Mouse (Mus musculus) CH12F3 (cell line): ENCODE results near the gene Hnrnpf.

ENCODE experiments used
- in situ Hi-C: fragments of 300-500 bp; cut with MboI; formaldehyde crosslinking; loops from 2 replicates; pipeline ENCODE4 v1.14.3; 2020; ENCODE audit warnings: low sequenced_read_pairs

Hnrnpf gene

DNA sequence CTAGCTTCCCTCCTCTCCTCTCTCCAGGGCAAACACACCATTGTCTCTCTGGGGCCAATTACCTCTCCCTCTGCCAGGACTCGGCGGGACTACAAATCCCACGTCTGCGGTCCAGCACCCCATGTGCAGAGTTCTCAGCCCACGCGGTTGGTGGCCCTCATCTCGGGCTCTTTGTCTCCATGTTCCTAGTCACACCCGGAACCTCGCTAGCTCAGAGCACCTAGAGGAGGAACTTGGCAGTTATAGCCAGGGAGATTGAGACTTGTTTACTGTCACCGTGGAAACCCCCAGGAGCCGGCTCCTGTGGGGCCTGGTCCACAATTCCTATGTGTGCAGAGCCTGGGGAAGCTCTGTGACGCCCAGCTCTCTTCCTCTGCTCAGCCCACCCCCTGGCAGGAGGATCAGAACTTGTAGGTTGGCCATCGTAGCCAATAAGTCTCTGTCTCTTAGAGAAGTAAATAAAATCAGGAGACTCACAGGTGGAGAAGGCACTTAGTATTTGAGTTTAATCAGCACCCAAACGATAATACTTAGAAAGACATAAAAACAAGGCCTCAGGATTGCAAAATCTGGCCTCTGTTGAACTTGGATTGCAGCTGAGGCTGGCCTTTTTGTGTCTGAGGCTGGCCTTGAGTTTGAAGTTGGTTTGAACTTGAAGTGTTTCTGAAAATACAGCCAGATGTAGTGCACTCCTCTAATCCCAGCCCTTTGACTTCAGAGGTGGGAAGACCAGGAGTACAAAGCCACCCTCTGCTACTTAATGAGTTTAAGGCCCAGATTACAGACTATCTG lies 8.6 kb upstream of the Hnrnpf start:
- in situ Hi-C loops, result no loop called here

DNA sequence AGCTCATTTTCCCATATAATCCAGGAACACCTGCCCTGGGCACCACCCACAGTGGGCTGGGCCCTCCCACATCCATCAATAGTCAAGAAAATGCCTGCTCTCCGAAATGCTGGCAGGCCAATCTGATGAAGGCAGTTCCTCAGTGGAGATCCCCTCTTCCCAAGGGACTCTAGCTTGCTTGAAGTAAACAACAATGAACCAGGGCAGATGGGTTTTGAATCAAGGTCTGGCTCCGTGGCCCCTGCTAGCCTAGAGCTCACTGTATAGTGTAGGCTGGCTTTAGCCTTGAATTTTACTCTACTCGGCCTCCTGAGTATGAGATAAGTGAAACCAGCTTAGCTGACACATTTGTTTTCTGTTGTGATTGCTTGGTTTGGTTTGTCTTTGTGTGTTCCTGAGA lies 7.7 kb upstream of the Hnrnpf start:
- in situ Hi-C loops, result no loop called here

DNA sequence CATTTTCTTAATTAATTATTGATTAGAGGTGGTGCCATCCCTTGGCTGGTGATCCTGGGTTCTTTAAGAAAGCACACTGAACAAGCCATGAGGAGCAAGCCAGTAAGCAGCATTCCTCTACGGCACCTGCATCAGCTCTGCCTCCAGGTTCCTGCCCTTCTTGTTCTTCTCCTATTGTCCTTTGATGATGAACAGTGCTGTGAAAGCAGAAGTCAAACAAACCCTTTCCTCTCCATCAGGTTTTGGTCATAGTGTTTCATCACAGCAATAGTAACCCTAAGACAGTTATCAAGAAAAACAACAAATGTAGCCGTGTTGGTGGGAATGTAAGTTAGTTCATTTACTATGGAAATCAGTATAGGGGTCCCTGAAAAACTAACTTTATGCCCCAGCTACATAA lies 6.7 kb upstream of the Hnrnpf start:
- in situ Hi-C loops, result no loop called here

DNA sequence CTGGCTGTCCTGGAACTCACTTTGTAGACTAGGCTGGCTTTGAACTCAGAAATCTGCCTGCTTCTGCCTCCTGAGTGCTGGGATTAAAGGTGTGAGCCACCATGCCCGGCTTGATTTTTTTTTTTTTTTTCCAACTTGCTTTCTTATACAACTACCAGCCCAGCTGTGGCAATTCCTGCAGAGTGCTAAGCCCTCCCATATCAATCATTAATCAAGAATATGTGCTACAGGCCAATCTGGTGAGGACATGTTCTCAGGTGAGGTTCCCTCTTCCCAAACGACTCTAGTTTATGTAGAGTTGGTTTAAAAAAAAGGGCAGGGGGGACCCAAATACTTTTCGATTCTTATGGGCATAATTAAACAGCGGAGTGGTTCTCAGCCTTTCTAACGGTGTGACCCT lies 2.3 kb upstream of the Hnrnpf start:
- in situ Hi-C loops, result no loop called here

DNA sequence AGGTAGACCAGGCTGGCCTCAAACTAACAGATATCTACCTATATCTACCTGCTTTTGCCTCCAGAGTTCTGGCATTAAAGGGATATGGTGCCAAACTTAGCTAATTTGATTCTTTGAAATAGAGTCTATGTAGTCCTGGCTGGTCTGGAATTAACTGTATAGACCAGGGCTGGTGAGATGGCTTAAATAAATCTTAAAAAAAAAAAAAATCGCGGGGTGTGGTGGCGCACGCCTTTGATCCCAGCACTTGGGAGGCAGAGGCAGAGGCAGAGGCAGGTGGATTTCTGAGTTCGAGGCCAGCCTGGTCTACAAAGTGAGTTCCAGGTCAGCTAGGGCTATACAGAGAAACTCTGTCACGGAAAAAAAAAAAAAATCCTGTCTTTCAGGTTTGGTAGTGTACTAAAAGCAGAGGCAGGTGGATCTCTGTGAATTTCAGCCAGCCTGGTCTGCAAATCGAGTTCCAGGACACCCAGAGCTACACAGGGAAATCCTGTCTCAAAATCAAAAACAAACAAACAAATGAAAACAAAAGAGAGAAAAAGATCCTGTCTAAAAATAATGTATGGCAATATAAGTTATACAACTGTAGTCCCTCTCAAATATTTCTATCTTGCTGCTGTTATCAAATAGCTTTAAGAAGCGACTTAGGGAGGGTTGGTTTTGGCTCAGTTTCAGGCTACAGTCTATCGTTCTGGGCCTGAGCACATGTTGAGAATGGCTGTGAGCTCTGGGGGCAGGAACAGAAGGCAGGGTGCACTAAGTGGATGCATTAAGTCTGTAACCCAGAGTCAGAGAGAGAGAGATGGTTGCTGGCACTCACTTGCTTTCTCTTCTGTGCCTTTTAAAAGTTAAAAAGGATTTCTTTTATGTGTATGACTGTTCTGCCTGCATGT lies 1.6 kb downstream of the Hnrnpf start:
- in situ Hi-C loops, result no loop called here

DNA sequence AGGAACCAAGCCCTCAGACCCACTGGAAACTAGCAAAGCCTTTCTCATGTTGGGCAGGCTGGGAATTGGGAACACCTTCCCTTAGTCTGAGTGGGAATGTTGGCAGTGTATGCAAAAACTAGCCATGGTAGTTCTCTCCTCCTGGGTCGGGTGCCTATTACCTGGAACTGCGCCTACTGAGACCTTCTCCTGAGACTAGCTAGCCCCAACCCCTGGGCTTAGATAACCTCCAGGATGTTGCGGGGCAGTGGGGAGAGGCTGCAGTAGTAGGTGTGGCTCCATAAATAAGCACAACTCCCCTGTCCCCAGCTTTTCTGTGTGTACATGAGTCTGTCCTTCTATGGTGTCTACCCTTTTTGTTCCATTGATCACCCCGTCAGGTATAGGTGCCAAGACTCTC lies 2.4 kb downstream of the Hnrnpf start:
- in situ Hi-C loops, result no loop called here

DNA sequence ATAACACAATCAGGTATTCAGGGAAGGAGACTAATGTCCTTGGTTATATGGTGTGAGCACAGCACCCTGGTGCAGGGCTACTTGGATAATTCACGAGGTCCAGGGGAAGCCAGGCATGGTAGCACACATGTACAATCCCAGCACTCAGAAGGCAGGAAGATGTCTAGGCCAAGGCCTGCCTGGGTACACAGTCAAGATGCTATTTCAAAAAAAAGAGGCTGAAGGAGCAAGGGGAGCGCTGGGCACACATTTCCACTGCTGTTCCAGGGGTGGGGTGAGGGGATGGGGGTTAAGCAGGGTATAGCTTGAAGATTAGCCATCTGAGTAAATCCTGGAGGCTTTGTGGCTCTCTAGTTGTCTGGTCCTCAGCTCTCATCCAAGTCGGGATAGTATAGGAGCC lies 3.7 kb downstream of the Hnrnpf start:
- in situ Hi-C loops, result no loop called here

DNA sequence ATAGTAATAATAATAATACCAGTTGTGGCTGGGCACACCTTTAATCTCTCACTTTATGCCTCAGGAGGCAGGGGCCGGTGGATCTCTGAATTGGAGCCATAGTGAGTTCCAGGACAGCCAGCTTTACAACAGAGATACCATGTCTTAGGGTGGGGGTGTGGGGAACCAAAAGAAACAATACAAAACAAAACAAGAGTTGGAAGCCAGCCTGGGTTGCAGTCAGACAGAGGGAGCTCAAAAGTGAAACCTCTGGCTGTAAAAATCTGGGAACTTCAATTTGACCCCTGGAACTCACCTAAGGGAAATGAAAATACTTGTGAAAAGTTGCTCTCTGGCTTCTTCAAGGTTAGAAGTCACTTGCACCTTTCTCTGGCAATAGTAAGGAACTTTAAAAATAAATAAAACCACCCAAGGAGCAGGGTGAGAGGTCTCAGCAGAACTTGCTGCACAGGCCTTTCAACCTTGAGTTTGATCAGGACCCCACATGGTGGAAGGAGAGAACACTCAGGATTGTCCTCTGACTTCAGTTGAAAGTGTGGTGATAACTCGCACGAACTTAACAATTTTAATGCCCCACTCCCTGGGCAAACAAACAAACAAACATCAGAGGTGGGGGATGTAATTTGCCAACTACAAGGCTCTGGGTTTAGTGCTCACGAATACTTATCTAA lies 5.3 kb downstream of the Hnrnpf start:
- in situ Hi-C loops, result no loop called here

DNA sequence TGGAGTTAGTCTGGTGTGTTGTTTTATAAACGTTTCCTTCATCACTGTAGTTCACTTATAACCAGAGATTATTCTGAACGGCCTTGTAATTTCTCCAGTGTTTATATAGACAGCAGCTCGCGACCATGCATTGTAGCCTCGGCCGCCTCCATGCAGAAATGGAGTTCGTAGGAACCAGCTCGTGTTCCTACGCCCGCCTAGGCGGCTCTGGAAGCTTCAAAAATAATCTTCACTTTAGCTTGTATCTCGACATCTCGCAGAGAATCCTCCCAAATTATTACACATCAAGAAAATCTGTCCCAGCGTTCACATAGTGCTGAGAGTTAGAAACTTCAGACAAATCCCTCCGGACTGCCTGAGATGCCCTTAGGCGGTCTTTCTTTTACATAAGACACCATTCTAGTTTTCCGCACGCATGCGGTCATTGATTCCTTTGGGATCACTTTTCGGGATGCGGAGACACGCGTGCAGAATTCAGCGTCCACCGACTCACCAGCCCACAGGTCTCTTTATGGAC lies 5.9 kb downstream of the Hnrnpf start:
- in situ Hi-C loops, result no loop called here

DNA sequence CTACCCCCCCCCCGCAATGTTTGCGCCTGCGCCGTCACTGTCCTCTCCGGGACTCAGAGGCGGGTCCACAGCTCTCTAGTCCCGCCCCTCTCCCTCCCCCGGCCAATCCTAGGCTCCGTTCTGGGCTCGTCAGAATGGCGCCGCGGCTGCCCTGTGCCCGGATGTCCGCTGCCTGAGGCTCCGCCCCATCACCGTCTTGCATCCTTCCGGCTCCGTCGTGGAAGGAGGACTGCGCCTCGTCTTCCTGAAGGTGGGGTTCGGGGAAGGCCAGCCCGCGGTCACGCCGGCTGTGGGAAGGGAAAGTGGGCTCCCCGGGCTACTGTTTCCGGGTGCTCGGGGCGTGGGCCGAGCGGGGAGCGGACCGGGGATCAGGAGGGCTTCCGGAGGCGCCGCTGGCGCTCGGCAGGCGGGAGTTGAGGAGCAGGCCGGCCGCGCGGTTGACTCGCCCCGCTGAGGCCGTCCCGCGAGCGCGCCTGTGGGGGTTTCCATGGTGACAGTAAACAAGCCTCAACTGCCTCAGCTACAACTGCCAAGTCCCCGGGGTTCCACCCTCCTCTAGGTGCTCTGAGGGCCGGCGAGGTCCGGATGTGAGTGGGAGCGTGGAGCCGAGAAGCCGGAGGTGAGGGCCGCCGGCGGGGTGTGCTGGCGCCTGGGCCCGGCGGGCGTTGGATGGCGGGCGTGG lies 6.6 kb downstream of the Hnrnpf start:
- in situ Hi-C loops, result no loop called here

DNA sequence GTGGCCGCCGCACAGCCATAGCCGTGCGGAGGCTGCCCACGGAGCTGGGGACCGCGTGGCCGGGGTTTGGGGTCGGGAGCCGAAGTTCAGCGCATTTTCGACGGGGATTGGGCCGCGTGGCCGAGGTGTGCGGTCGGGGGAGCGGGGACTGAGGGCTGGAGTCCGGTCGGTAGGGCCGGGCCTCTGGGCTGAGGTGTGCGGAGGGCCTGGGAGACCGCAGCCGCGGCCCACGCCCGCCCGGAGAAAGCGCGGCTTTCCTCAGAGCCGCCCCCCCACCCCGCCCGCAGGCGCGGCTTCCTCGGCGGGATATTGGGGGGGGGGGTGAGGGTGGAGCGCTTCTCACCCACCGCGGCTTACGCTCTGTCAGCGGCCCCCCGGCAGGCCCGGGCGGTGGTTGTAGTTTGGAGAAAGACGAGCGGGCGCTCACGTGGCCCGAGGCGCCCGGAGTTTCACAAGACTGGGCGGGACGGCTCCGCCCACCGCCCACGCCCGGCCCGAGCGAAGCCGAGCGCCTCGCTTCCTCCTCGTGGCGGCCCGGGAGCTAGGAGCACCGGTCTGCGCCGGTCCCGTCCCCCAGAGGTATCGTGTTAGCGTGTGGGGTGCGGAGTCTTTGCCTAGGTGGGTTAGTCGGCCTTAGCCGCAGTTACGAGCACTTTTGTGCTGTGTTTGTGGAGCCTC lies 7.3 kb downstream of the Hnrnpf start:
- in situ Hi-C loops, result no loop called here

DNA sequence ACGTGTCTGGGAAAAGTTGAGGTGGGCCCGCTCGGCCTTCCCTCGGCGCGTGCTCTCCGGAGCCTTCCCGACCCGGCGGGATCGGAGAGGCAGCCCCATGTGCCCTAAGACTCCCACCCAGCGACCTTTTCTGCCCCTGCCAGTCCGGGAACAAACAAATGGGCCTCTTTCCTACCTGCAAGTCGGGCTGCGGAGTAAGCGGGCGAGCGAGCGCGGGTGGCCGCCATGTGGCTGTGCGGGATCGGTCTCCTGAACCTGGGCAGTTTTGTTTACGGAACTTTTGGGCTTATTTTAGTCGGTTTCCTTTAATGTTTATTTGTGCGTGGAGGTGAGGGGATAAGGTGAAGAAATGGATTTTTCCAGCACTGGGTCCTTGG lies 7.8 kb downstream of the Hnrnpf start:
- in situ Hi-C loops, result no loop called here

DNA sequence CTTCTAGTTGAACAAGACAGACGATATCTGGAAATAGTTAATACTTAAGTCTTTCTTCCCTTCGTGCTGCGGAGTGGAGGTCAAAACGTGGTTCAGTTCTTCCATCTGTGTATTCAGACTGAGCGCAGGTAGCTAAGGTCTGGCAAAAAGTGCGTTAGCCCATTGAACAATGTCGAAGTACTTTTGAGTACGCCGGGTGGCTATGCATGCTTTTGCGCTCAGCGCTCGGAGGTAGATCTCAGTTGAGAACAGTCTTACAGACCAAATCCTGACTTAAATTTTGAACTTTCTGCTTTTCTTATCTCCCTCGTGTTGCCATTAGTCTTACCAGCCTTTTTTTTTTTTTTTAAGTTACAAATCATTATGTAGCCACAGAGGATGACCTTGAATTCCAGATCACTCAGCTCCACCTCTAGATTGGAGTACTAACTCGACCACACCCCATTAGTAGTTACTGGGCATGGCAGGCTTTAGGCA lies 8.3 kb downstream of the Hnrnpf start:
- in situ Hi-C loops, result no loop called here

DNA sequence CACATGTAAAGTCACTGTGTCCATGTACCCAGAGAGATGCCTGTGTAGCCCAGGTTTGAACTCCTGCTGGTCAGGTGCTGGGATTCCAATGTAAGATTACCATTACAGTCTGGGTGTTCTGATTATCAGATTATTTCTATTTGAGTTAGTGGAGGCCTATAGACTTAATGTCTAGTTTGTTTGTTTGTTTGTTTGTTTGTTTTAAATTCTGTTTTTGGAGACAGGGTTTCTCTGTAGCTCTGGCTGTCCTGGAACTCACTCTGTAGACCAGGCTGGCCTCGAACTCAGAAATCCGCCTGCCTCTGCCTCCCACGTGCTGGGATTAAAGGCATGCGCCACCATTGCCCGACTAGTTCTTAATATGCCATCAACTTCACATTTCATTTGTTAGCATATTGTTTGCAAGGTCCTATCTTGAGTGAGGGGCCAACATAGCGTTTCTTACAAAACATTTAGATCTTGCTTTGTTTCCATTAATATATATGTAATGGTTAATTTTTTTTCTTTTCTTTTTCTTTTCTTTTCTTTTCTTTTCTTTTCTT lies 10.1 kb downstream of the Hnrnpf start:
- in situ Hi-C loops, result no loop called here

DNA sequence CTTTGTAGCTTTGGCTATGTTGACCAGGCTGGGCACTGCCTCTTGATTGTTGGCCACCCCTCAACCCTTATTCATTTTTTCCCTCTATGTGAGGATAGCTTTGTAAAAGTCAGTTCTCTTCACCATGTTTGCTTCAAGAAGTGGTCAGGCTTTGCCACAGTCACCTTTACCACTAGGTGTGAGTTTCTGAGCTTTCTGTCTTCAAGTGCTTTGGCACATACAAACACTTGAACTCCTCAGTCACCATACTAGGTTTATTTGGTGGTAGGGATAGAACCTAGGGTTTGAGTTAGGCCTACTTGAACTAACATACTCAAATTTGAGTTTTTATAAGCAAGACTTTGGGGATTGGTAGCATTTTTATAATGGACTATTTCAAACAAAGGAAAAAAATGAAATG lies 14.4 kb downstream of the Hnrnpf start:
- in situ Hi-C loops, result no loop called here

DNA sequence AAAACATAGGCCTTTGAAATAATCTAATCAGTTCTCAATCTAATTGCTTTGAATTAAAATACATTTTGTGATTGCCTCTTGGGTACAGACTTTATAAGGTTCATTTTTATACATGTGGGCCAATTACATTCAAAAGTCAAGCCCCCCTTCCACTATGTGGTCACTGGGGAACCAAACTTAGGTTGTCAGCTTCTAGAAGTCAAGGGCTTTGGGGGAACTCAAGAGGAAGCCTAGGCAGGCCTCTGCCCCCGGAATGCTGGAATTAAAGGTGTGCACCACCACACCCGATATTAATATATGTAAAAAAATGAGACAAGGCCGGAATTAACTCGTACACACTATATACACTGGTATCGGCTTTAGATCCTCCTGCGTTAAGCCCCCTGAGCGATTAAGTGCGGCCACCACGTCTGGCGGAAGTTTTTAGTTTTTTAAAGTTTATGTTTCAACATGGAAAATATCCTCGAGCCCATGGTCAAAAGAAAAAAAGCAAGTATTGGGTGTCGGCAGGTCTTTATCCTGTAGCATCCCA lies 16.1 kb downstream of the Hnrnpf start:
- in situ Hi-C loops, result no loop called here

DNA sequence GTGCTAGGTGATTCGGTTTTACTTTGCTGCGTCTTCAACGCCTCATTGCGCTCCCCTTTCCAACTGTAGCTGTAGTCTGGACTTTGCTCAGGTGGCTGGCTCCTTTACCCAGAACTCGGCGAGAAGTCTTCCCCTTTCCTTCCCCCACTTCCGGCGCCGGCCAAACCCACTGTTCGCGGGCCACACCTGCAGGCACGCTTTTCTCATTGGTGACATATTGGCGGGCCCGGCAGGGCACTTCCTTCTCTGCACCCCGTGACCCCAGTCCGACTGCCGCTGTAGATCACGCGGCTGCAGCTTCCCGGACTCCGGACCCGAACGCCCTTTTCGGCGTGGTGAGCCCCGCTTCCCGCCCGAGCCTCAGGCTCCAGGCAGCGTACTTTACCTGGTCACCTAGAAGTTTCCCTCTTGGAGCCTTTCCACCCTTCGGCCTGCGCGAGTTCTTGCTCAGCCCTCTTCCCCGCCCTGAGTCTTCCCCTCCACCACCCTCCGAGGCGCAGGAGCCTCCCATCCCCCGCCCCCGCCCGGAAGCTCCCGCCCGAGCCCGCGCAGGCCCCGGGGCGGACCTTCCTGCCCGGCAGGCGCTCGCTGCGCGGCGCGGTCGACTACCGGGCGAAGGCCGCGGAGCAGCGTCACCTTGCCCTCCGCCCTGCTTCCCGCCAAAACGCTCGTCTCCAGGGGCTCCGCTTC lies 16.8 kb downstream of the Hnrnpf start:
- in situ Hi-C loops, result no loop called here

DNA sequence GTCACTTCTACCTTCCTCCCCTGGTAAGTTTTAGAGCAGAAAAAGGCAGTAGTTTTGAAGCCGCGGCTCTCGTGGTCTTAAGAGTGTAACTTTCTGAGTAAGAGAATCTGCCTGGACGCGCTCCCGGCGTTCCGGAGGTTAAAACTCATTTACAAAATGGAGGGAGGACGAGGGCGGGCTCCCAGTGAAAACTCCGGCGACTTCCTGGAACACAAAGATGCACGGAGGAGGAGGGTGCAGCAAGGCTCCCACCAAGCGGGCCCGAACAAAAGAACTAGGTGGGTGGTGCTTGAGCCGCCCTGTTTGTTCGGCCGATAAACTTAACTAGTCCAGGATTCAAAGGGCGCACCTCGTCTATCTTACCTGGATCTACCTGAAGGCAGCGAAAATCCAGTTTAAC lies 17.5 kb downstream of the Hnrnpf start:
- in situ Hi-C loops, result no loop called here

DNA sequence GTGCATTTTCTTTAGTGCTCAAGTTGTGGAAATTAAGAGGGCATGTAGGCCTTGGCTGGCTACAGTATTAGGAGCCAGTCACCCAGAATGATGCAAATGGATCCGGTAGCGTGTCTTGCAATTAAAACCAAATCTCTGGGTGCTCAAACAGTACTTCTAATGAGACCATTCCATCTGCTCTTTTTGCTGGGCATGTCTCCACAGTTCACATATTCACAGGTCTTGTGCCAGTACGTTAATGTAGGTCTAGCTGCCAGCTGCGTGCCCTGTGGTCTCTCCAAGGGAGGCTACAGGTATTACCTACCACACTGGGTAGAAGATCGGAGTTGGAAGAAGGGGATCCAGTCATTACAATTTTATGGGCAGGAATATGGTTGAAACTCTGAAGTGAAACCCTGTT lies 17.9 kb downstream of the Hnrnpf start:
- in situ Hi-C loops, result no loop called here
